Mouse (Mus musculus) c-Kit-positive CD71-negative TER-119-negative erythroid progenitor cells, embryonic 14.5 days (primary cell): ENCODE data around the gene Spsb2.
"Not testable (repeated sequence)": the region's sequence is repeated elsewhere in the genome, so short reads cannot be mapped to it uniquely, and the experiment has no call there.

Experiments
- DNase-seq: peaks from one replicate; pipeline ENCODE4 v3.0.0-alpha.2; 2013; ENCODE audit warnings: low read depth

Spsb2 gene

GRCm38 (mm10) chr6:124808358-124809012 is at the start of gene Spsb2:
Gene Spsb2 (plus strand): TSS chr6:124808661.
- peak; percentile 46 for DNase-seq

- DNase-seq = no peak
These were observed 49.6 kb upstream of the Spsb2 start for GRCm38 (mm10) chr6:124758849-124759232.

GRCm38 (mm10) chr6:124759259-124759658 is 49.2 kb upstream of the Spsb2 start:
- DNase-seq = peak; percentile 85

- DNase-seq = no peak
These were observed 42.5 kb upstream of the Spsb2 start for GRCm38 (mm10) chr6:124765951-124766350.

- no peak for DNase-seq
These were observed 40.9 kb upstream of the Spsb2 start for GRCm38 (mm10) chr6:124767536-124767919.

- DNase-seq = no peak
These were observed 40.3 kb upstream of the Spsb2 start for GRCm38 (mm10) chr6:124767920-124768703.

GRCm38 (mm10) chr6:124768704-124769044 is 39.8 kb upstream of the Spsb2 start:
- DNase-seq = no peak

- DNase-seq = no peak
These were observed 39.2 kb upstream of the Spsb2 start, which contains the start of gene Eno2 for GRCm38 (mm10) chr6:124769101-124769765. Gene Eno2 (minus strand): TSS chr6:124769673.

- no peak for DNase-seq
These were observed 38.4 kb upstream of the Spsb2 start for GRCm38 (mm10) chr6:124770013-124770412.

GRCm38 (mm10) chr6:124770511-124770910 is 38.0 kb upstream of the Spsb2 start:
- no peak for DNase-seq

GRCm38 (mm10) chr6:124779222-124779983 is 29.1 kb upstream of the Spsb2 start, which contains the start of gene Lrrc23:
Gene Lrrc23 (minus strand): TSS chr6:124779727.
- peak; percentile 74 for DNase-seq

GRCm38 (mm10) chr6:124779984-124780416 is 28.5 kb upstream of the Spsb2 start:
- no peak for DNase-seq

GRCm38 (mm10) chr6:124780917-124781316 is 27.5 kb upstream of the Spsb2 start:
- DNase-seq = no peak

GRCm38 (mm10) chr6:124782436-124782835 is 26.0 kb upstream of the Spsb2 start:
- DNase-seq = no peak

GRCm38 (mm10) chr6:124786756-124787420 is 21.6 kb upstream of the Spsb2 start:
- no peak for DNase-seq

- DNase-seq = no peak
These were observed 20.7 kb upstream of the Spsb2 start for GRCm38 (mm10) chr6:124787722-124788121.

GRCm38 (mm10) chr6:124789519-124789918 is 18.9 kb upstream of the Spsb2 start:
- DNase-seq = no peak

GRCm38 (mm10) chr6:124790121-124790520 is 18.3 kb upstream of the Spsb2 start:
- no peak for DNase-seq

GRCm38 (mm10) chr6:124791911-124792310 is 16.6 kb upstream of the Spsb2 start:
- no peak for DNase-seq

- no peak for DNase-seq
These were observed 12.7 kb upstream of the Spsb2 start for GRCm38 (mm10) chr6:124795781-124796180.

- DNase-seq = no peak
These were observed 12.3 kb upstream of the Spsb2 start for GRCm38 (mm10) chr6:124796200-124796599.

- not testable (repeated sequence) for DNase-seq
These were observed 6.1 kb upstream of the Spsb2 start for GRCm38 (mm10) chr6:124802400-124802799.
